Mouse (Mus musculus) MEL (cell line): Measurements from ENCODE around the gene Rora.

Experiments
- CHD1 ChIP-seq: IDR thresholded peaks from 2 replicates; pipeline ENCODE4 v1.6.1; 2012; ENCODE audit warnings: low read depth, mild to moderate bottlenecking, inconsistent platforms, low read length, improper control_type of control experiment
- CHD2 ChIP-seq: IDR thresholded peaks from 2 replicates; pipeline ENCODE4 v1.6.1; 2011; ENCODE audit warnings: low read length, improper control_type of control experiment
- CTCF ChIP-seq, 3 experiments: IDR thresholded peaks in 2 of 3; conservative IDR thresholded peaks in 1 of 3; 2 replicates each; pipeline ENCODE4 v1.5.1; 2011 to 2012; ENCODE audit warnings: low read length in 3 of 3, low read depth in 2 of 3, mild to moderate bottlenecking in 2 of 3, improper control_type of control experiment in 1 of 3, inconsistent platforms in 1 of 3, mixed read lengths in 1 of 3, moderate library complexity in 1 of 3; ENCODE audit not compliant: control insufficient read depth in 1 of 3, insufficient read depth in 1 of 3, poor library complexity in 1 of 3, severe bottlenecking in 1 of 3
- EP300 ChIP-seq, 2 experiments: IDR thresholded peaks; 2 replicates each; pipeline ENCODE4 v1.6.1; 2011; ENCODE audit warnings: improper control_type of control experiment in 2 of 2, low read length in 2 of 2, low read depth in 1 of 2, mild to moderate bottlenecking in 1 of 2
- MYC ChIP-seq: IDR thresholded peaks from 2 replicates; pipeline ENCODE4 v1.6.1; 2011; ENCODE audit warnings: low read depth, mild to moderate bottlenecking, low read length, improper control_type of control experiment, moderate library complexity
- POLR2A ChIP-seq, 2 experiments: IDR thresholded peaks; 2 replicates each; pipeline ENCODE4 v1.6.1; 2011 to 2012; ENCODE audit warnings: low read length in 2 of 2, mild to moderate bottlenecking in 2 of 2, control low read depth in 1 of 2, improper control_type of control experiment in 1 of 2, low read depth in 1 of 2, moderate library complexity in 1 of 2; ENCODE audit not compliant: control insufficient read depth in 1 of 2, insufficient read depth in 1 of 2, poor library complexity in 1 of 2
- RCOR1 ChIP-seq: IDR thresholded peaks from 2 replicates; pipeline ENCODE4 v1.6.1; 2012; ENCODE audit warnings: low read depth, mild to moderate bottlenecking, inconsistent platforms, low read length, improper control_type of control experiment
- ZMIZ1 ChIP-seq: IDR thresholded peaks from 2 replicates; pipeline ENCODE4 v1.6.1; 2012; ENCODE audit warnings: low read depth, mild to moderate bottlenecking, inconsistent platforms, low read length, improper control_type of control experiment, moderate library complexity

DNA sequence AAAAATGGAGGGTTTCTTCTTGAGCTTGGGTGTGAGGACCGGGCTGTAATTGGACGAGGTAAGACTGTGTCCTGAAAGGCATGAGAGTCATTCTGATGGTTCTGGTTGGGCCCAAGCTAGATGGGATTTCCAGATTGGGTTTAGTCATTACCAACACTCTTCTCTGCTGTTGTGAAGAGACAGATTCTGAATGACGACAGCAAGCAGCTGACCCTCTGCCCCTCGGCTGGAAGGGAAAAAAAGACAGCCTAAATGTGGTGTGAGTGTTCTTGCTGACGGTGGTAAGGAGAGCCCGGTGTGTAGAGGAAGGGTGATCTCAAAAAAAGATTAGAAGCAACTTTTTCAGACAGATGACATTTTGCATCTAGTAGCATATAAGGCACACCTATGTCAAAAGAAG lies 686.2 kb downstream of the Rora start:
- TF ChIP-seq POLR2A (IDR thresholded peaks at IDR 0.05; ENCODE audit: control insufficient read depth in 1 of 2, insufficient read depth in 1 of 2, low read depth in 1 of 2, low read length in 2 of 2, poor library complexity in 1 of 2) (no peak), CTCF (IDR thresholded peaks at IDR 0.05 in 2 of 3, conservative IDR thresholded peaks at IDR 0.05 in 1 of 3; ENCODE audit: control insufficient read depth in 1 of 3, insufficient read depth in 1 of 3, low read depth in 2 of 3, low read length in 3 of 3, poor library complexity in 1 of 3, severe bottlenecking in 1 of 3) (no peak), EP300 (IDR thresholded peaks at IDR 0.05; ENCODE audit: low read depth in 1 of 2, low read length in 2 of 2) (no peak), CHD2 (no peak), ZMIZ1 (no peak), MYC (no peak), CHD1 (no peak), RCOR1 (no peak)
